Mouse (Mus musculus): ENCODE results near the gene Vrk3. TPM values are rescaled to one million over a fixed set of nuclear protein-coding genes. Genes with fewer than 3 reads are reported as not detected.
A peak's percentile ranks its signal among the peaks of the same experiment; 100 is the strongest.

The Vrk3 gene
- polyA plus RNA-seq, 1 experiment from 2014 or later: 32.7 TPM

- no peak overlapping the region for H3K4me2 ChIP-seq (replicated peaks)
- H3K9ac ChIP-seq: no peak overlapping the region
- no peak for ATAC-seq (ENCODE audit: low FRiP score)
- H3K27ac ChIP-seq: no peak overlapping the region
- peaks cover 30% of the 10 kb centered on the region for H3K4me1 ChIP-seq
- H3K36me3 ChIP-seq: peaks cover 5% of the 10 kb centered on the region
- H3K4me3 ChIP-seq: no peak overlapping the region
- no peaks in the 10 kb centered on the region for H3K27me3 ChIP-seq
- H3K9me3 ChIP-seq (replicated peaks): no peaks in the 10 kb centered on the region
- WGBS: 93% methylated on average over 3 of the region's 3 CpGs
These were observed 65.8 kb downstream of the Vrk3 start for GRCm38 (mm10) chr7:44813985-44814384.

DNA sequence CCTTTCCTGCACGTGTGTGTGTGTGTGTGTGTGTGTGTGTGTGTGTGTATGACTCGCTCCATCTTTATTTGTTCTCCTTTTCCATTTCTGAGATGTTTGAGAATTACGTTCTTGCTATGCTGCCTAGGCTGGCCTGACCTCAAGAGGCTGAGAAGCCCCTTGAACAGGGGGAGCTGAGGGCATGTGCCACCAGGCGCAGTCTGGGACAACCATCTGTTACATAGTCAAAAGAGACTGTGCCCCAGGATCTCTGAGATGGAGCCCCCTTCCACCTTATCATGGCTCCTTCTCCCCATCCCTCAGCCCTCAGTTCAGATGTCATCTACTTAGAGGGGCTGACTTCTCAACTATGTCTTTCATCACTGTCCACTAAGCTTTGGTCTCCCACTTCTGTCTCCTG is 66.2 kb downstream of the Vrk3 start:
- Histone ChIP-seq H3K9ac (no peak overlapping the region), H3K27me3 (no peaks in the 10 kb centered on the region), H3K9me3 (replicated peaks) (no peaks in the 10 kb centered on the region), H3K4me1 (peaks cover 35% of the 10 kb centered on the region), H3K27ac (no peak overlapping the region), H3K4me3 (no peak overlapping the region), H3K36me3 (peaks cover 5% of the 10 kb centered on the region), H3K4me2 (replicated peaks) (no peak overlapping the region)
- WGBS: 99% methylated on average over 4 of the region's 4 CpGs
- no peak for ATAC-seq (ENCODE audit: low FRiP score)

GRCm38 (mm10) chr7:44814952-44815553 is 66.8 kb downstream of the Vrk3 start:
- no peaks in the 10 kb centered on the region for H3K9me3 ChIP-seq (replicated peaks)
- peak overlapping the region; percentile 96 for H3K27ac ChIP-seq
- peak overlapping the region; percentile 80 for H3K4me2 ChIP-seq (replicated peaks)
- peak; percentile 1; the same call in 1 of the 2 replicates for ATAC-seq (ENCODE audit: low FRiP score)
- 25% methylated on average over 14 of the region's 14 CpGs for WGBS
- H3K27me3 ChIP-seq: no peaks in the 10 kb centered on the region
- peak overlapping the region; percentile 42; the same call in 1 of the 2 replicates for H3K9ac ChIP-seq
- H3K4me1 ChIP-seq: peaks cover 41% of the 10 kb centered on the region
- H3K36me3 ChIP-seq: peaks cover 5% of the 10 kb centered on the region
- peak overlapping the region; percentile 83 for H3K4me3 ChIP-seq

GRCm38 (mm10) chr7:44815721-44816469 is 67.7 kb downstream of the Vrk3 start, which contains the start of the genes Nup62 and Il4i1:
Gene Nup62 (plus strand): TSS chr7:44816088.
Gene Il4i1 (plus strand): TSS chr7:44816387.
- Histone ChIP-seq H3K4me1 (peaks cover 44% of the 10 kb centered on the region), H3K4me2 (replicated peaks) (peak within 1 kb of the TSS; percentile 80), H3K27ac (peak within 1 kb of the TSS; percentile 96), H3K4me3 (peak within 1 kb of the TSS; percentile 83), H3K27me3 (no peaks in the 10 kb centered on the region), H3K9ac (peak within 1 kb of the TSS; percentile 89), H3K36me3 (peaks cover 5% of the 10 kb centered on the region), H3K9me3 (replicated peaks) (no peaks in the 10 kb centered on the region)
- WGBS: under 1% methylated on average over 61 of the region's 62 CpGs
- peak; percentile 95 for ATAC-seq (ENCODE audit: low FRiP score)

- peak within 1 kb of the TSS; percentile 96 for H3K27ac ChIP-seq
- ATAC-seq (ENCODE audit: low FRiP score): no peak
- no peaks in the 10 kb centered on the region for H3K27me3 ChIP-seq
- H3K4me1 ChIP-seq: peaks cover 46% of the 10 kb centered on the region
- H3K9ac ChIP-seq: peak within 1 kb of the TSS; percentile 89
- H3K4me2 ChIP-seq (replicated peaks): peak within 1 kb of the TSS; percentile 80
- no peaks in the 10 kb centered on the region for H3K9me3 ChIP-seq (replicated peaks)
- WGBS: under 1% methylated on average over 45 of the region's 57 CpGs
- peak within 1 kb of the TSS; percentile 83 for H3K4me3 ChIP-seq
- H3K36me3 ChIP-seq: peaks cover 5% of the 10 kb centered on the region
These were observed 68.3 kb downstream of the Vrk3 start, which contains the start of gene Atf5 for GRCm38 (mm10) chr7:44816470-44817021. Gene Atf5 (minus strand): TSS chr7:44816658.

- peak overlapping the region; percentile 83 for H3K4me3 ChIP-seq
- peak overlapping the region; percentile 80 for H3K4me2 ChIP-seq (replicated peaks)
- no peak overlapping the region for H3K27ac ChIP-seq
- no peak for ATAC-seq (ENCODE audit: low FRiP score)
- H3K36me3 ChIP-seq: peaks cover 5% of the 10 kb centered on the region; the same call in 1 of the 2 replicates
- no peaks in the 10 kb centered on the region for H3K9me3 ChIP-seq (replicated peaks)
- WGBS: 34% methylated on average over 3 of the region's 3 CpGs
- peak overlapping the region; percentile 89 for H3K9ac ChIP-seq
- H3K4me1 ChIP-seq: peaks cover 46% of the 10 kb centered on the region
- no peaks in the 10 kb centered on the region for H3K27me3 ChIP-seq
These were observed 69.2 kb downstream of the Vrk3 start for GRCm38 (mm10) chr7:44817441-44817840.

DNA sequence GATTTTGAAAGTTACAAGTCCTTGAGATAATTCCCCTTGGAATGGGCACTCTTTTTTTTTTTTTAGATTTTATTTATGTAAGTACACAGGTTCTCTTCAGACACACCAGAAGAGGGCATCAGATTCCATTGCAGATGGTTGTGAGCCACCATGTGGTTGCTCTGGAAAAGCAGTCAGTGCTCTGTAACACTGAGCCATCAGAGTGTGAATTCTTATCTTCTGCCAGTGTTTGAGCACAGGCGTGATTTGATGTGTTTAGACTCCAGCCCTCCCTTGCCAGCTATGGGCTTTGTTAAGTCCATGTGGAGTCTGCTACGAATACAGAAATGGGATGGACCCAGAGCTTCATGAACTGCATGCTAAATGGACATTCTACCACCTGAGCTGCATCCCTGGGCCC is 70.0 kb downstream of the Vrk3 start:
- no peak for ATAC-seq (ENCODE audit: low FRiP score)
- Histone ChIP-seq H3K4me2 (replicated peaks) (peak overlapping the region; percentile 80), H3K27me3 (no peaks in the 10 kb centered on the region), H3K4me3 (peak overlapping the region; percentile 83), H3K27ac (no peak overlapping the region), H3K4me1 (peaks cover 46% of the 10 kb centered on the region), H3K36me3 (peaks cover 5% of the 10 kb centered on the region; the same call in 1 of the 2 replicates), H3K9me3 (replicated peaks) (no peaks in the 10 kb centered on the region), H3K9ac (peak overlapping the region; percentile 89; the same call in 1 of the 2 replicates)
- 48% methylated on average over 2 of the region's 2 CpGs for WGBS

DNA sequence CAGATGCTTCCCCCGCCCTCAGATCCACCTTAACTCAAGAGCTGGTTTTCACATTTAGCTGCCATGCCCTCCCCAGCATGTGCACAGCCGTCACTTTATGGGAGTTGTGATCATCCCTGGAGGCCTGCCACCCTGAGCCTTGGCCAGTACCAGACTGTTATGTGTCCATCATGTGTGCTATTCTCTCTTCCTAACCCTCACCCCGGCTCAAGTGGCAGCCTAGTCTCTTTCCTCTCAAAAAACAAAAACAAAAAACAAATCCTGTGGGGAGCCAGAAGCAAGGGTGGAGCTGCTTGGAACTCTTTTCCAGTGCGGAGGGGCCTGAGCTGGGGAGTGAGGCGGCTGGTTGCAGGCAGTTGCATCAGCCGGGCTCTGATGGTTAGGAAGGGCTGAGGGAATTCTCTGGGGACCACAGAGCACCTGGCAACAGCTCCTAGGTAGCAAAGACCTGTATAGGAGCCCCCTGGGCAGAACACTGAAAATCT is 70.6 kb downstream of the Vrk3 start:
- Histone ChIP-seq H3K9ac (peak overlapping the region; percentile 89), H3K4me3 (peak overlapping the region; percentile 83), H3K4me2 (replicated peaks) (peak overlapping the region; percentile 80), H3K27me3 (no peaks in the 10 kb centered on the region), H3K36me3 (peaks cover 5% of the 10 kb centered on the region; the same call in 1 of the 2 replicates), H3K4me1 (peaks cover 46% of the 10 kb centered on the region), H3K27ac (no peak overlapping the region), H3K9me3 (replicated peaks) (no peaks in the 10 kb centered on the region)
- WGBS: 52% methylated on average over 6 of the region's 6 CpGs
- ATAC-seq (ENCODE audit: low FRiP score): no peak

DNA sequence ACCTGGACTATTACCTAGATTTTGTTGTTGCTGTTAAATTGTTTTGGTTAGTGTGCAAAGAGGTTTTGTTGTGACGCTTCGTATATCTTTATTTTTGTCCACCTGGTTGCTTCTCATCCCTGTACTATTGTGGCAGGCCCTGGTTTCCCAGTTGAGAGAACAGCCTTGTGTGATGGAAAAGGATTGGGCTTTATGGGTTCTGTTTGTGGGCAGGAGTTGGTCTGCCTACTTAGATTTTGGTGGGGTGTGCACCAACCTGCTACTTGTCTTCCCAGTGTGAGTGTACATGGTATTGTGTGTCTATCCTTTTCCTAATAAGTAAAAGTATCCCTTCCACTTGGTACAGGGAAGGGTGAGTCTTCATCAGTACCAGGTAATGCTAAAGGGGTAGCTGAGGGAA is 71.2 kb downstream of the Vrk3 start:
- no peaks in the 10 kb centered on the region for H3K9me3 ChIP-seq (replicated peaks)
- no peak for ATAC-seq (ENCODE audit: low FRiP score)
- H3K4me1 ChIP-seq: peaks cover 47% of the 10 kb centered on the region
- H3K27ac ChIP-seq: no peak overlapping the region
- peak overlapping the region; percentile 83 for H3K4me3 ChIP-seq
- H3K9ac ChIP-seq: peak overlapping the region; percentile 89; the same call in 1 of the 2 replicates
- no peaks in the 10 kb centered on the region for H3K36me3 ChIP-seq
- H3K4me2 ChIP-seq (replicated peaks): peak overlapping the region; percentile 80
- WGBS: 96% methylated on average over 2 of the region's 2 CpGs
- H3K27me3 ChIP-seq: no peaks in the 10 kb centered on the region

DNA sequence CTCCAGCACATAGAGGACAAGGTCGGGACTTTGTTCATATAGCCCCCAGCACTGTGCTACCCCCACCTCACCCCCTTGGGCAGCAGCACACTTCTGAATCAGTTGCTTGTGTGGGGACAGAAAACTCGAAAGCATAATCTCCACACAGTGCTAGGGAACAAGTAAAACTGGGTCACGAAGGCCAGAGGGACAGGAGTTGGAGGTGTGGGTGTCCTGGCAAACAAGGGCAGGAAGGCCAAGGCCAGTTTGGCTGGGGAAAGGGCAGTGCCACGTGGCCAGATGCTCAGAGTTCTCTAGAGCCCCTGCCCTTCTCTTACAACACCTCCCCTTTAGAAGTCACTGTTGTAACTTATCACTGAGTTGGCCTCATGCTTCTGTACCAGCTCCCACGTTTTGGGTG is 71.7 kb downstream of the Vrk3 start:
- Histone ChIP-seq H3K4me3 (no peak overlapping the region), H3K27ac (no peak overlapping the region), H3K4me2 (replicated peaks) (no peak overlapping the region), H3K9ac (no peak overlapping the region), H3K27me3 (no peaks in the 10 kb centered on the region), H3K36me3 (no peaks in the 10 kb centered on the region), H3K9me3 (replicated peaks) (no peaks in the 10 kb centered on the region), H3K4me1 (peaks cover 49% of the 10 kb centered on the region)
- WGBS: 78% methylated on average over 5 of the region's 5 CpGs
- ATAC-seq (ENCODE audit: low FRiP score): no peak

DNA sequence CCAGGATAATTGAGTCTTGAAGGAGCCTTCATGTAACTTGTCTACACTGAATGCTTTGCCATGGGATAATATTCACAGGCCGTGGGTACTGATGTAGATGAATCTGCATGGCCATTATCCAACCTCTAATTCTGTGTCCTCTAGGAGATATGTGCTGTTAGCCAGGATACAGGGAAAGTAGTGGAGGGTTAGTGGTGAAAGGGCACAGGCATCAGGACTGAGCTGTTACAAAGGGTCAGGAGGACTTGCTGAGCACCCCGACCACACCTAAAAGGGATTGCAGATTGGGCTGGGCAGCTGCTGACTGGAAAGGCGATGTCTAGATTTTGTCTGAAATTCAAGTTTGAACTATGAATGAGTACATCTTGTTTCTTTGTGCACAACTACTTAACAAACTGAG is 72.3 kb downstream of the Vrk3 start:
- Histone ChIP-seq H3K4me1 (peaks cover 46% of the 10 kb centered on the region), H3K4me3 (no peak overlapping the region), H3K36me3 (no peaks in the 10 kb centered on the region), H3K27me3 (no peaks in the 10 kb centered on the region), H3K27ac (no peak overlapping the region), H3K4me2 (replicated peaks) (no peak overlapping the region), H3K9me3 (replicated peaks) (no peaks in the 10 kb centered on the region), H3K9ac (no peak overlapping the region)
- no peak for ATAC-seq (ENCODE audit: low FRiP score)
- WGBS: 85% methylated on average over 3 of the region's 3 CpGs

All from hindbrain, embryonic 12.5 days (tissue).